Mouse (Mus musculus) c-Kit-positive CD71-positive TER-119-negative erythroid progenitor cells, embryonic 14.5 days (primary cell): ENCODE results near the gene Sf3b6.
"Not testable (repeated sequence)": the region's sequence is repeated elsewhere in the genome, so short reads cannot be mapped to it uniquely, and the experiment has no call there.

ENCODE experiments used
- DNase-seq: peaks from one replicate; pipeline ENCODE4 v3.0.0-alpha.2; 2013; ENCODE audit warnings: low read depth

The Sf3b6 gene

GRCm38 (mm10) chr12:4817361-4818101 lies at the start of gene Sf3b6:
Gene Sf3b6, plus strand, starts transcription at chr12:4817544.
- peak; percentile 98 for DNase-seq

- peak; percentile 82 for DNase-seq
Measured at GRCm38 (mm10) chr12:4768492-4769332, 48.6 kb upstream of the Sf3b6 start, which contains the start of the genes Pfn4 and Fam228b. Gene Pfn4, plus strand, starts transcription at chr12:4769022. Gene Fam228b, minus strand, starts transcription at chr12:4769267.

- DNase-seq, result no peak
Measured at GRCm38 (mm10) chr12:4769333-4769723, 48.0 kb upstream of the Sf3b6 start.

- DNase-seq, result peak; percentile 37
Measured at GRCm38 (mm10) chr12:4774895-4775587, 42.3 kb upstream of the Sf3b6 start.

GRCm38 (mm10) chr12:4775588-4775949 lies 41.8 kb upstream of the Sf3b6 start:
- DNase-seq, result no peak

GRCm38 (mm10) chr12:4777734-4778133 lies 39.6 kb upstream of the Sf3b6 start:
- no peak for DNase-seq

- no peak for DNase-seq
Measured at GRCm38 (mm10) chr12:4780245-4780644, 37.1 kb upstream of the Sf3b6 start.

- DNase-seq, result no peak
Measured at GRCm38 (mm10) chr12:4781270-4781669, 36.1 kb upstream of the Sf3b6 start.

- not testable (repeated sequence) for DNase-seq
Measured at GRCm38 (mm10) chr12:4781725-4782404, 35.5 kb upstream of the Sf3b6 start.

- DNase-seq, result no peak
Measured at GRCm38 (mm10) chr12:4783598-4783997, 33.7 kb upstream of the Sf3b6 start.

- no peak for DNase-seq
Measured at GRCm38 (mm10) chr12:4784466-4784865, 32.9 kb upstream of the Sf3b6 start.

GRCm38 (mm10) chr12:4788128-4788527 lies 29.2 kb upstream of the Sf3b6 start:
- DNase-seq, result not testable (repeated sequence)

GRCm38 (mm10) chr12:4793718-4794117 lies 23.6 kb upstream of the Sf3b6 start:
- no peak for DNase-seq

GRCm38 (mm10) chr12:4797471-4797870 lies 19.9 kb upstream of the Sf3b6 start:
- not testable (repeated sequence) for DNase-seq

- no peak for DNase-seq
Measured at GRCm38 (mm10) chr12:4811036-4811435, 6.3 kb upstream of the Sf3b6 start.

- no peak for DNase-seq
Measured at GRCm38 (mm10) chr12:4811705-4812104, 5.6 kb upstream of the Sf3b6 start.

GRCm38 (mm10) chr12:4813636-4814035 lies 3.7 kb upstream of the Sf3b6 start:
- DNase-seq, result no peak

- DNase-seq, result no peak
Measured at GRCm38 (mm10) chr12:4816680-4817360, 524 bp upstream of the Sf3b6 start.

- DNase-seq, result no peak
Measured at GRCm38 (mm10) chr12:4827256-4827655, 9.9 kb downstream of the Sf3b6 start.

- no peak for DNase-seq
Measured at GRCm38 (mm10) chr12:4836959-4837358, 19.6 kb downstream of the Sf3b6 start.

GRCm38 (mm10) chr12:4840010-4840409 lies 22.7 kb downstream of the Sf3b6 start:
- no peak for DNase-seq
